Mouse (Mus musculus) thymus, postnatal 4 days (tissue): Measurements from ENCODE around the gene Adamts16.

ENCODE experiments used
- DNase-seq: peaks from one replicate; pipeline ENCODE4 v3.0.0; 2021

The Adamts16 gene

DNA sequence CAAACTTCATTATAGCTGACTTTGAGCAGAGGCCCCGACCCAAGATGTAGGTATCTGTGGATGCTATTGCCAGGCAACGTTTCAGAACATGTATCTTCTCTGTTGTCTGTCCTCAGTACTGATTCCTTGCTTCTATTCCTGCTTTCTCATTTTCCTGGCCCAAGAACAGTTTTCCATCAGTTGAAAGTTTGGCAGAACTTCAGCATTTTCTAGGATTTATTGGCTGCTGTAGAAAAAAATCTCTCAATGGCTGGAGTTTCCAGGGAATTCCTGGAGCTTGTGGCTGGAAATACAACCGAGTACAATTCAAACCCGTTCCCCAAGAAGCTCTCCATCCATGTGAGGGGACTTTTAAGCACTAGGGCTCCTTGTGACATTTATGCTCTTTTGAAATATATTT is 10.6 kb downstream of the Adamts16 start:
- no peak for DNase-seq

DNA sequence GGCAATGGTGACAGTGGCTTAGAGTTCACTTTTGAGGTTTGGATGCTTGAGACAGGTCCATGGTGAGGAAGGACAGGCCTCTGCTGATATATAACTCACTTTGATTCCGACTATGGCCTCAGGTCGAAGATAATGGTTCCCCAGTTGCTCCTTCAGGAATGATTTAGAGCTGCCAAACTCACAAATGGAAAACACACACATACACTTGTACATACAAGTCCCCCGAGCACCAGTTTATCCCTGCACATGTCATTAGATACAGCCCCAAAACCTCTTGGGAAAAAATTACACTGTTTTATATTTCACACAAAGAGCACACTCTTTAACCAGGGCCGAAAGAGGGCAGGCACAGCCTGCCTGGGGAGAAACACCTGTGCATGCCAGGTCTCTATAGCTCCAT is 14.1 kb downstream of the Adamts16 start:
- no peak for DNase-seq

DNA sequence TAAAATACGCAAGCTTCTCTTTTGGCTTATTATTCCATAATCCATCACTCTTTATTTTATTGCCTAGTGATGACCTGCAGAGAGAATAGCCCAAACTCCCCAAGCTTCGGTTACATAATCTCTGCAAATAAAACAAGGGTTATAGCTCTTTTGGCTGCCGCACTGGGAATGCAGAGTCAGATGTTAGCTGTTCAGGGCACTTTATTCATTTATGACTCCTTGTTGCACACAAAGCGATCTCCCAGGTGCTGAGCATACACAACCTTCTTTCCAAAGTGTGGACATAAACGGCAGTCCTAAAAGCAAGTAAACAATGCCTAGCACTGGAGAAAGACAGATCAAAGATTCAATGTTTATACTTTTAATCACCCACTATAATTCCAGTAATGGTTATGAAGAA is 16.3 kb downstream of the Adamts16 start:
- no peak for DNase-seq

DNA sequence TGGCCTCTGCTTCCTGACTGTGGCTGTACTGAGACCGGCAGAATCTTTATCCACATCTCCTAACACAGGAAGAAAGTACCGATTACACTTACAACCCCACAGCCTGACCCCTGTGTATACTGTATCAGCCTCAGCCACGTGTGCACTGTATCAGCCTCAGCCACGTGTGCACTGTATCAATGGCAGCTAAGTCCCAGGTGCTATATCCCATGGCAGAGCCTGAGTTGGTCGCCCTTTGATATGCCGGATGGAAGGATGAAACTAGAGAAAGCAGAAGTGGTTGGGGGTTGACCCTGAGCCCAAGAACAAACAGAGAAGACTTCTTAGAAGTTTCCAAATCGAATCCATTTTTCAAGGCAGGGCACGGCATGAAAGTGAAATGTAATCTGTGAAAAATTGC is 17.9 kb downstream of the Adamts16 start:
- no peak for DNase-seq

DNA sequence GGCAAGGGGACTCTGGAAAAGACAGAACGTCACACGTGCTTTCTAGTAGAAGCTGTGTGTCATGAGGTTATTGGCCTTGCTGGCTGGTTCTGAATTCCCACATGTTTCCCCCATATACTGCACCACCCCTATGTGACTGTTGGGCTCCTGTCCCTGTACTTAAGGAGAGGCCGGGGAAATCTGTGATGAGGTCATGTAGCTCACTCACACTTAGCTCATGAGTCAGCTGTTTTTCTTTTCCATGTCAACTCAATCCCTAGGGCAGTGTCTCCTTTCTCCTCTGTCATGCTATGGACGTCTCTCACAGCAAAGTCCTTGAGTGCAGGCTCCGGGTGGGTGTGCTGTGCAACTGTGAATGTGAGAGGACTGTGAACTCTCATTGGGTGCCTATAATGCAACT is 22.6 kb downstream of the Adamts16 start:
- DNase-seq: no peak

DNA sequence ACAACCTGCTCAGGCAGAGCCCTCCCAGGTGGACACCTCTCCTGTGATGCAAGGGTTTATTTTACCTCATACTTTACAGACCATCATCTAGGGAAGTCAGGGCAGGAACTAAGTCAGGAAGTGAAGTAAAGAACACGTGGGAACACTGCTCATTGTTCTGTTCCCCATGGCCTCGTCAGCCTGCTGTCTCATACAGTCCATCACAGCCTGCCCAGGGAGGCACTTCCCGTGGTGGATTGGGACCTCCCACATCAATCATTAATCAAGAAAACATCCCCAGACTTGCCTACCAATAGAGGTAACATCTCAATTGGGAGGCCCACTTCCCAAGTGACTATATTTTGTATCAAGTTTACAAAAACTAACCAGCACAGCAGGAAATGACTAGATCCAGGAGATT is 27.2 kb downstream of the Adamts16 start:
- DNase-seq: no peak

DNA sequence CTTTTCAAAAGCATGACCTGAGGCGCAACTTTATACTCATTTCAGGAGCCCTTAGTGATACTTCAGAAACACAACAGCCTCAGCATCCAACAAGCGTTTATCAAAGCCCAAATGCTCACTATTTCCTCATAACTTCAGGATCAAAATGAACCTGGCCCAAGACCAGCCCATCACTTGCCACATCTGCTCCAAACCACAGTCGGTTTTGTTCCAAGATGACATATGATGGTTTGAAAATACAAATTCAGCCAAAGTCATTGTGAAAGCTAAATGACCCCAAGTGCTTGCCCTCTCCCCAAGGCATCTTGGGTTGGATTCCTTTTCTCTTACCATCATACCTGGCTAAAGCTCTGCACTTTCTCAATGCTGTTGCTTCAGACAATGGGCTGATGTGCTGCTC is 36.1 kb downstream of the Adamts16 start:
- no peak for DNase-seq

DNA sequence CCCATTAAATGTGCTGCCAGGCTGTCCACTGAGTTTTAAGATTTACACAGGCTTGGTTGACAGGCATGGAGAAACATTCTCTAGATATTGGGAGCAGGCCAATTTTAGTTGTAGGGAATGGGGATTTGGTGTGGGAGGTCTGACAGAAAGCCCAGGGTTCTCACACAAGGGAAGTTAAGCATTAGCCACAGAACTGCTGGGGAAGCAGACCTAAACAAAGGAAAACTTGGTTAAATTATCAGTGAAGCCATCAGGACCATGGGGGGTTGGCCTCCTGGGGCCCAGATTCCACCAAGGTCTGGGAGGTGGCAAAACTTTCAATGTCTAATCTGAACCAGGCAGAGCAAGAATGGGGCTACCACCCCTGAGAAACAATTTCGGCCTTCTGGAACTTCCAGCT is 38.8 kb downstream of the Adamts16 start:
- no peak for DNase-seq

DNA sequence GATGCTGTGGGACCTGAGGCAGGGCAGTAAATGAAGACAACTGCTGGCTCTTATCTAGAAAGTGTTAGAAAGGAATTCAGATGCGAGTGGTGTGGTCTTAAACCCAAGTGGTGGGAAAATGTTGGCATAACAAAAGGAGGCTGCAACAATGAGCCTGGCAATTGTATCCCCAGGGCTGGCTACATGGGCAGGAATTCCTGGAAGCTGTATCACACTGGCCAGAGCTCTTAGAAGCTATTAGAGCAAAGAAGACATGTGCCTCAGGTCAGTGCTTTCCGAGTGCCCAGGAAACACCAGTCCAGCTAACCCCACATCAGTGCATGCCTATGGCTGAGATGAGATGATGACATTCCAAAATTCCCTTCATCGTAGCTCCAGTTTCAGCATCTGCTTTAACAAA is 42.3 kb downstream of the Adamts16 start:
- no peak for DNase-seq

DNA sequence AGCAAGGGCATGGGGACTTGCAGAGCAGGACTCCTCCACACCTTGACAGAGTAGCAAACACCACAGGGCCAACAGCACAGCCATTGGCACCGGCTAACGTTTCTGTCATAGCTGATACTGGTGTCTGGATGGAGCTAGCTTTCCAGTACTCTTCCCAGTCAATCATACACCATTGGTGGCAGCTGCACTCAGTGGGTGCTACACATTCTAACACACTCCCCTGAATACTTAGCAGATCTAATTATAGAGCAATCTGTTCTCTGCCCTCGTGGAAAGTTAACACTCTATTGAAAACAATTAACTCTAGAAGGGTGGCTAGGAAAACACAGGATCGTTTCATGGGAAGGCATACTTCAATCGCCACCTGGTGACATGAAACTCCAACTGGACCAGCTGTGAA is 43.2 kb downstream of the Adamts16 start:
- no peak for DNase-seq

DNA sequence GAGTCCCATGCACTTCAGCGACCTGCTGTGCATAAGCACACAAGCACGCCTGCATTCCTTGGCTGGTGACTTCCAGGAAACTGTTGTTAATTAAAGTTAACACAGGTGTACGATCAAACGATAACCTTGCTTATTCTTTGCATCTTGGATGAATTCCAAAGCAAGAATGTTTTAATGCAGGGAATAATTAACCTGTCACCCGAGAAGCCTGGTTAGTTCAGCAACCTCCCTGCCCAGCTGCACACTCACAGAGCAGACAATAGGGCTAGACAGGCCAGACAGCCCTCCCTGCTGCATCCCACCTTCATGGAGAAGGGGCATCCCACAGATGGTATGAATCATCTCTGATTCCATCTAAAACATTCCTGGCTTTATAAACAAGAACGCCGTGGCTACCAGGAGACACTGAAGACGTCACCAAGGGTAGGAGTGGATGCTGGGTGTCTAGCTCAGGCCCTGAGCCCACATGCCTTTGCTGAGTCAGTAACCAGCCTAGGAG is 47.5 kb downstream of the Adamts16 start:
- no peak for DNase-seq

DNA sequence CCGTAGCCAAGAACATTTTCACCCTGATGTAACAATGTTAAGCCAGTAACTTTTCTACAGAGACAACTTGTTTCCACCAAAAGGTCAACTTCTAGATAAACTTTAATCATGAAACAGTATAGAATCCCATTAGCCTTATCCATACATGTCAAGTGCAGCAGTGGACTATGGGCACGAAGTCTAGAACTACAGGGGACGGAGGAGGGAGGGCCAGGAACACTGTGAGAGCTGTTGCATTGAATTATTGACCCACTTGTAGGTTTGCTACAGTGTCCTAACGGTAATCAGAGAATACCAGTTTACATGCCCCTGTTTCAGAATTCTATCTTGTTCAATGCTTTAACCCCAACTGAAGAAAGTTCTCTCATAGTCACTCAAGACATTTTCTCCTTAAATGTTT is 48.0 kb downstream of the Adamts16 start:
- DNase-seq: no peak

DNA sequence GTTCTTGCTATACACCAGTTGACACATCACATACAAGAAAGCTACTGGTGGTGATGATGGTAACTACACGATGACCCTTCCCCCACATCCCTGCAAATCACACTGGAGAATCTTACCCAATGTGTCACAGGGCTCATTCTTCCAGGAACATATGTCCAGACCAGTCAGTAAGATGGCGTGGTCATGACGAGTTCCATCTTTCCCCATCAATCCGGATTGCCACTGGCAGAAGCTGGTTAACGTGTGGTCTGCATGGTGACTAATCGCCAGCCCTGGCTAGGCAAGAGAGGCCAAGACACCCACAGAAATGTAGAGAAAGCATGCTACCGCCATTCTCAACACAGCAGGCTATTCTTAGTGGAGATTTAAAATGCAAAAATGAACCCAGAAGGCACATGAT is 48.7 kb downstream of the Adamts16 start:
- DNase-seq: no peak

DNA sequence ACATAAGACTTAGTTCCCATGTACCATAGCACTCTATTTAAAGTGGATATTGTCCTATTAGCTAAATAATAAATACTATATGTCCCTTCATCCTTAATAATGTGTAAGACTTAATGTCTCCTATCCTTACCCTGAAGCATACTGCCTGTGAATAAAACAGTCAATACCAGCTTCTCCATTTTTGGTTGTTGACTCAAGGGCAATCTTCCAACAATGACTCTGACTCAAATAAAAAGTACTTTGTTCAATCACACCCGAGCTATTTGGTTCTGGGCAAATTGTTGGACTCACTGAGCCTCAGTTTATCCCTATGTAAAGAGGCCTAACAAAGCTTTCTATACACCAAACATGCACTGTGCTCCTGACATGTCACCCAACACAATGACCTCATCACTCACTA is 51.8 kb downstream of the Adamts16 start:
- no peak for DNase-seq

DNA sequence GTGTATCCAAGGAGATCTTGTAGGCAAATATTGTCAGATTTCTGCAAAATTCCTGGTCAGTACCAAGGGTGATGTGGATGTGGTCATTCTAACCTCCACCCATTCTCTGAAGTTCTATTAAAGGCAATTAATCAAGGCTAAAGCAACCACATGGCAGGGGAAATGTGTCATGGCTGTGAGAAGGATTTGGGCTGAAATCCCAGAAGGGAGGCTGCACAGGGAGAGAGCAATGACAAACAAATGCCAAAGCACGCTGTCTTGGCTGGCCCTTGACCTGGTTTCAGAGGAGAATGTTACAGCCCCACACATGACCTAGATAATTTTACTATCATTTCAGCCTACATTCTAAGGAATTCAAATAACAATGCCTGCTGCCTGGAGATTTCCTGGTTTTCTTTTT is 52.6 kb downstream of the Adamts16 start:
- no peak for DNase-seq

DNA sequence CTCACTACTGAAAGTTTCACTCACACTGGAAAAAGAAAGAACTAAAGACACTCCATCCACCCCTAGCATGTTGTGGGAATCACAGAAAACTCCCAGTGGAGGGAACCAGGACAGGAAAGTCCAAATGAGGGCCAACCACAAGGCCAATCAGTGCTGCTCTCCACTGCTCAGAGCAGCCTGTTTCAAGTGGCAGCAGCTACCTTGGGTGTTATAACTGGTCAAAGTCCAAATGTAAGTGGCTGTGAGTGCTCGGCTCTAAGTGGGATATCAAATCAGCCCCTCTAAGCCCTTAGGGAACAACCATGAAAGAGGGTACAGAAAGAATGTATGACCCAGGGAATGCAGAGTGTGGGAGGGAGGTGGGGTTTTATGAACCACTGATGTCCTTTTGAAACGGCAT is 56.5 kb downstream of the Adamts16 start:
- no peak for DNase-seq

DNA sequence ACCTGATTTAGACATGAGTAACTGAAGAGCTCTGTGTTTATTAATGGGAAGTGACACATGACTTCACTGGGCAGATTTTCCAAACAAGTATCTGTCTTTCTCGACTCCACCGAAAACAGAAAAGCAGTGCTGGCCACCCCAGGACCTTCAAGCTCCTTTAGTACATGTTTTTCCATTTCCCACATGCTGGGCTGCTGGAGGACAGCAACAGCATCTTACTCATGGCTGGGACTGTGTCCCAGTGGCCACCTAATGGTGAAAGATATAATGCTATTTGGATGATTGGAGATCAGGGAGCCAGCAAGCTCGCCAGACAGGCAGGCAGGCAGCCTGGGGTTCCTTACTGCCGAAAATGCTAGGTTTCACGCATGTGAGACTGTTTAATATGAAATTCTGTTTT is 57.5 kb downstream of the Adamts16 start:
- no peak for DNase-seq

DNA sequence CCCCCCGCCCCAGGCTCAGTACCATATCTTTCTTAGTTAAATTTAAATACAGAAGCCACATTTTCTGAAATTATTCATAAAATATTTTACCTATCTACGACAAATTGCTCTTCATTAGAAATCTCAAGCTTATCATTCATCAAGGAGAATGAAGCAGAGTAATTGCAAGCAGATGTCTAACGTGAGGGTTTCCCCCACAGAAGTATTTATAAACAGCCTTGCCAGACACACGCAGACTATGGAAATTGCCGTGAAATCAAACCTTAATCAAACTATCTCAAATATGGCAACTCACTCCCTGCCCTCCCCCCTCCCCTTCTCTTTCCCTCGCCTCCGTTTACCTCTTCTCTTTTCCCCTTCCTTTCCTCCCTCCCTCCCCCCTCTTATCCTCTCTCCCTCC is 61.8 kb downstream of the Adamts16 start:
- no peak for DNase-seq

DNA sequence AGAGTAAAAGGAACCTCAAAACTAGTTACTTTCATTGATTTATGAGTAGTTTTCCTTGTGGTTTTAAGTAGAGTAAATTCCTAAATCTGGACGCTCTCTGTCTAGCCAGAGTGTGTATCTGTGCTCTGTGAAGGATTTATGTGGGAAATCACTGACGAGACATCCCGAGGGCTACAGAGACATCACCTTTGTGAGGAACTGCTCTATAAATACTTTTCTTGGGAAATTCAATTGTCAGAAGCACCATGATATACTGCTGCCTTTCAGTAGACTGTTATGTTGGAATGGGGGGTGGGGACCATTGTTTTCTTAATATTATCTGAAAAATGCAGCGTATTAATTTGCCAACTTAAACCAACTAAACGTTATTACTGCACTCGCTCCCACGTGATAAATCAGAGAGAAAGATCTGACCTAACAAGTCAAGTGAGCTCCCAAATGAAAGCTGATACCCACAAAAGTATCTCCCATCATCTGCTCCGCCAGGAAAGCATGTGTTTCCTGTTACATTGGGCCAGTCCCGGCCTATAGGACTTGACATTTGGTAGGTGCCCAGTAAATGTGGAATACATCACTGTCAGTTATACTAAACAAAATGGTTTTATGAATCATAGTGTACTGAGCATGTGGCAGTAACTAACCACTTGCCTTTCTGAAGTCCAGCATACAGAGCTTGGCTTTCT is 62.6 kb downstream of the Adamts16 start:
- DNase-seq: no peak

DNA sequence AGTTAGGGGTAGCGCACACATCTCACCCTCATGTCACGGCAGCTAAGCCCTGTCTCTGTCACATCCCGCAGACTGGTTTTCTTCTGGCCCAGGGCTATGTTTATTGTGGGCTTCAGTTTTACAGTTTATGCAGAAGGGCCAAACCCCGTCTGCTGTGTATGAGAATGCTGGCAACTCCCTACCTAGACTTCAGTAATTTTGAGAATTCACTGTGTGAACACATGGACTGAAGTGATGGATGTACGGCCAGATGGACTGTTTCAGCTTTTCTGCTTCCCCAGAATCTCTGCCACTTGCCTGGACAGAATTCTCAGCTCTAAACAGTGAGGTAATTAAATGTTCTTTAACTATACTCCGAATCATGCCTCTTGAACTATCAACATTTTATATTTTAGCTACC is 70.5 kb downstream of the Adamts16 start:
- no peak for DNase-seq

DNA sequence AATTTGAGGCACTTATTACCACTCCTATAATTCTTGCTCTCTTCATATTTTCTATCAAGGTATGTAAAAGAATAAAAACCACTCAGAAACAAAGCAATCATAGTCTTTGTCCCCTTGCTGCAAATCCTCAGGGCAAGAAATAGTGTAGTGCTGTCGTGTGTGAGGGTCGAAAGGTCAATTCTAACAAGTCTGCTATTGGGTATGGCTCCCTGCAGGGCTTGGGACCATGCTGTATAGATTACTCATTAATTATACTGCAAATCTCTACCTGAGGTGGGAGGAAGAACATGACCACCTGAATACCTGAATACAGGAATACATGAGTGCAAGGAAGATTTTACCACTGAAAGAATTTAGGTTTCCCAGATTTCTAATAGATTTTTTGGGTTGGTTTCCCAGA is 72.5 kb downstream of the Adamts16 start:
- no peak for DNase-seq

DNA sequence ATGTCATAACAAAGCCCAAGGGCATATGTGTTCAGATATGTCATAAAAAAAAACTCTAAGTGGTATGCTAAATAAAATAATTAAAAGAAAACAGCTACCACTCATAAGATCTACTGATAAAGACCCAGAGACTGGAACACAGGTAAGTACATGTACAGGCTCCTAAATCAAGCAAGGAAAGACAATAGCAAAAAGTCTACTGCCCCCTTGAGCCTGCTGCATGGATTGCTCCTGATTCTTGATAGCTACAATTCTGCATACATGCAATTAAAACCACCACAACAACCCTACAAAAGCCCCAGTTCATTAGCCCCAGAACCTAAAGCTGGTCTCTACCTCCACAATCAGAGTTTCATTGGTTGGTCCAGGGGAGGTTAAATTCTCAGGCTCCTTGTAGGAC is 74.1 kb downstream of the Adamts16 start:
- peak; percentile 30 for DNase-seq

DNA sequence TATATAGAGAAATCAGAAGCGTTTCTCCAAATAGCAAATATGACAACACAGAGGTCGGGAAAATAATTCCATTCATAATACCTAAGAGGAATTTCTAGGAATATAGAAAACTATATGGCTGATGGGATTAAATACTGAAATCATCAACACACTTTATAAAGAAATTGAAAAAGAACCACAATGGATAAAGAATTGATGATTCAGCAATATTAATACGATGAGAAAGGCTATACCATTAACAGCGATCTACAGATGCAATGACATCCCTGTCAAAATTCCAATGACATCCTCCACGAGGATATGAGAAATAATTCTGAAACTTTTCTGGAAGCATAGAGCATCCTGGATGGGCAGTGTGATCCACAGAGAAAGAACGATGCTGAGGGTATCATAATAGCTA is 76.9 kb downstream of the Adamts16 start:
- no peak for DNase-seq

DNA sequence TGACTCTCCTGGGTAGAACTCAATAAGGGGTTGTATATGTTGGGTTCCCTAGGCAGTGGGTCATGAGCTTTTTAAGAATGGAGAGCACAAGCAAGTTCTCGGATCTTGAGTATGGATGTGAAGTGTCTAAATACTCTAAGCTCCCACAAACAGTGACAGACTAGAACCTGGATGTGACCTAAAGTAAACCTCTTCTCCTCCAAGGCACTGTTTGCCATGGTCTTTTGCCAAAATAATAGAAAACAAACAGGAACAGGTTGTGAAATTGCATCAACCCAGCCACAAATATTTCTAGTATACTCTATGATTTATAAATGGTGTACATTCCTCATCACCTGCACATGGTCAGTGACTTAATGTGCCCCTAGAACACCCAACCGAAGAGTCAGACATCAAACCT is 79.0 kb downstream of the Adamts16 start:
- no peak for DNase-seq

DNA sequence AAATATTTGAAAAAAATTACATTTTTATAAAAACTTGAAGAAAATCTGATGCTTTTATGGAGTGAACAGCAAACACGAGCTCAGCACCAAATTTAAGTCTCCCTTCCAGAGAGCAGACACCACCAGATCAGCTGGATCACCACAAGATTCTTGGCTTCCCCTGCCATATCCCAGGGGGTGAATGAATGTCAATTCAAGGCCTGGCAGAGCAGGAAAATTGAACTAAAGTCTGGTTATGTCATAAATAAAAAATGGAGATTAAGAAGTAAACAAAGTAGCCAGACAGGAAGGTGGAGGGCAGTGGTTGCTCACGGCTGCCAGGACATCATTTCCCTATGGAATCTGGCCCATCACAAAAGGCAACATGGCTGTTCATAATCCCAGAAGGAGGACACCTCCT is 80.3 kb downstream of the Adamts16 start:
- no peak for DNase-seq

DNA sequence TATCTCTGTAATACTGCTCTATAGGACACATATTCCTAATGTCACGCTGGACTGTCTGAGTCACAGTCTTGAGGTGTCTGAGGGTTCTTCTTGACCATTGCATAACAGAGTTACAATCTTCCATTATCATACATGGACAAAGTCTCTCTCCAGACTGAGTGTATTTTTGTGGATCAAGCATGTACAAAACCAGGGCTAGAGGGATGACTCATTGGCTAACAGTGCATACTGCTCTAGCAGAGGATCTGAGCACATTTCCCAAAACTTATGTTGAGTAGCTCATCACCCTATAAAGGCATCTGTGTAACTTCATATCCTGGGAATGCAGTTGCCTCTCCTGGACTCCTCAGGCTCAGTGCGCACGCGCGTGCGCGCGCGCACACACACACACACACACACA is 81.4 kb downstream of the Adamts16 start:
- DNase-seq: no peak
